Mouse (Mus musculus) kidney, postnatal 25 days (tissue): ENCODE measurements around the gene Dzip1l.

Experiments
- DNase-seq, 2 experiments: peaks; one replicate each; pipeline ENCODE4 v3.0.0; 2021; ENCODE audit warnings: mixed read lengths in 2 of 2

The Dzip1l gene

GRCm38 (mm10) chr9:99661606-99662166 lies 32.4 kb downstream of the Dzip1l start:
- DNase-seq: peak; percentile 50 to 59

- peak; percentile 75 to 80 for DNase-seq
Measured at GRCm38 (mm10) chr9:99662406-99662805, 33.1 kb downstream of the Dzip1l start.

- no peak for DNase-seq
Measured at GRCm38 (mm10) chr9:99662887-99663286, 33.6 kb downstream of the Dzip1l start.

- peak in 1 of 2 experiments; percentile 17 for DNase-seq
Measured at GRCm38 (mm10) chr9:99667596-99667995, 38.3 kb downstream of the Dzip1l start.

GRCm38 (mm10) chr9:99671603-99672002 lies 42.3 kb downstream of the Dzip1l start:
- peak in 1 of 2 experiments; percentile 29 for DNase-seq

- no peak for DNase-seq
Measured at GRCm38 (mm10) chr9:99675714-99676113, 46.4 kb downstream of the Dzip1l start.

- no peak for DNase-seq
Measured at GRCm38 (mm10) chr9:99681980-99682570, 52.8 kb downstream of the Dzip1l start.

GRCm38 (mm10) chr9:99685061-99685521 lies 55.8 kb downstream of the Dzip1l start:
- DNase-seq: no peak

- DNase-seq: no peak
Measured at GRCm38 (mm10) chr9:99685536-99686231, 56.4 kb downstream of the Dzip1l start.

GRCm38 (mm10) chr9:99689796-99690195 lies 60.5 kb downstream of the Dzip1l start:
- no peak for DNase-seq

- peak; percentile 11 to 51 for DNase-seq
Measured at GRCm38 (mm10) chr9:99690386-99690785, 61.1 kb downstream of the Dzip1l start.

GRCm38 (mm10) chr9:99694961-99695360 lies 65.7 kb downstream of the Dzip1l start:
- no peak for DNase-seq

- no peak for DNase-seq
Measured at GRCm38 (mm10) chr9:99699752-99700389, 70.6 kb downstream of the Dzip1l start.

GRCm38 (mm10) chr9:99701187-99701586 lies 71.9 kb downstream of the Dzip1l start:
- no peak for DNase-seq

- no peak for DNase-seq
Measured at GRCm38 (mm10) chr9:99702215-99702614, 72.9 kb downstream of the Dzip1l start.

- no peak for DNase-seq
Measured at GRCm38 (mm10) chr9:99703711-99704110, 74.4 kb downstream of the Dzip1l start.

GRCm38 (mm10) chr9:99706264-99706663 lies 77.0 kb downstream of the Dzip1l start:
- DNase-seq: no peak

GRCm38 (mm10) chr9:99707425-99708126 lies 78.3 kb downstream of the Dzip1l start:
- DNase-seq: peak in 1 of 2 experiments; percentile 45

- no peak for DNase-seq
Measured at GRCm38 (mm10) chr9:99709588-99710248, 80.4 kb downstream of the Dzip1l start.

- no peak for DNase-seq
Measured at GRCm38 (mm10) chr9:99710297-99710696, 81.0 kb downstream of the Dzip1l start.

GRCm38 (mm10) chr9:99717134-99717533 lies 87.8 kb downstream of the Dzip1l start, which contains the start of gene Cldn18:
Gene Cldn18, minus strand, starts transcription at chr9:99717267.
- no peak for DNase-seq
